Mouse (Mus musculus): ENCODE data around the gene Crybg2. TPM values are rescaled to one million over a fixed set of nuclear protein-coding genes. Genes with fewer than 3 reads are reported as not detected.
A peak's percentile ranks its signal among the peaks of the same experiment; 100 is the strongest.

The Crybg2 gene
- polyA plus RNA-seq, 1 experiment from 2014 or later: 6.0 TPM

- H3K9ac ChIP-seq (ENCODE audit: low read depth, low read length): no peak overlapping the region
- no peaks in the 10 kb centered on the region for H3K9me3 ChIP-seq (ENCODE audit: control insufficient read depth, low read length)
- H3K4me1 ChIP-seq (ENCODE audit: control insufficient read depth, insufficient read depth, low read length): peaks cover 5% of the 10 kb centered on the region; the same call in 1 of the 2 replicates
- WGBS: 94% methylated on average over 8 of the region's 8 CpGs
- H3K27me3 ChIP-seq (ENCODE audit: control insufficient read depth, insufficient read depth, low read length): peaks cover 8% of the 10 kb centered on the region; the same call in 1 of the 2 replicates
- no peak for ATAC-seq (ENCODE audit: low FRiP score, low TSS enrichment)
- H3K27ac ChIP-seq (ENCODE audit: low read depth, low read length): no peak overlapping the region
- no peak overlapping the region for H3K4me2 ChIP-seq (replicated peaks; ENCODE audit: low read depth, low read length)
- H3K4me3 ChIP-seq (ENCODE audit: low read length): no peak overlapping the region
- no peaks in the 10 kb centered on the region for H3K36me3 ChIP-seq (ENCODE audit: control insufficient read depth, insufficient read depth, low read length)
Observed at GRCm38 (mm10) chr4:134067383-134067782, 6.8 kb downstream of the Crybg2 start.

GRCm38 (mm10) chr4:134067833-134068544 lies 7.4 kb downstream of the Crybg2 start:
- Histone ChIP-seq H3K4me3 (ENCODE audit: low read length) (no peak overlapping the region), H3K36me3 (ENCODE audit: control insufficient read depth, insufficient read depth, low read length) (no peaks in the 10 kb centered on the region), H3K9ac (ENCODE audit: low read depth, low read length) (no peak overlapping the region), H3K27me3 (ENCODE audit: control insufficient read depth, insufficient read depth, low read length) (peaks cover 8% of the 10 kb centered on the region; the same call in 1 of the 2 replicates), H3K27ac (ENCODE audit: low read depth, low read length) (no peak overlapping the region), H3K4me2 (replicated peaks; ENCODE audit: low read depth, low read length) (no peak overlapping the region), H3K9me3 (ENCODE audit: control insufficient read depth, low read length) (no peaks in the 10 kb centered on the region), H3K4me1 (ENCODE audit: control insufficient read depth, insufficient read depth, low read length) (peaks cover 5% of the 10 kb centered on the region; the same call in 1 of the 2 replicates)
- WGBS: 82% methylated on average over 7 of the region's 7 CpGs
- ATAC-seq (ENCODE audit: low FRiP score, low TSS enrichment): no peak

- H3K27ac ChIP-seq (ENCODE audit: low read depth, low read length): no peak overlapping the region
- H3K4me3 ChIP-seq (ENCODE audit: low read length): no peak overlapping the region
- ATAC-seq (ENCODE audit: low FRiP score, low TSS enrichment): no peak
- peaks cover 8% of the 10 kb centered on the region; the same call in 1 of the 2 replicates for H3K27me3 ChIP-seq (ENCODE audit: control insufficient read depth, insufficient read depth, low read length)
- no peaks in the 10 kb centered on the region for H3K36me3 ChIP-seq (ENCODE audit: control insufficient read depth, insufficient read depth, low read length)
- no peak overlapping the region for H3K9ac ChIP-seq (ENCODE audit: low read depth, low read length)
- WGBS: 92% methylated on average over 4 of the region's 4 CpGs
- H3K4me1 ChIP-seq (ENCODE audit: control insufficient read depth, insufficient read depth, low read length): peaks cover 5% of the 10 kb centered on the region; the same call in 1 of the 2 replicates
- no peaks in the 10 kb centered on the region for H3K9me3 ChIP-seq (ENCODE audit: control insufficient read depth, low read length)
- no peak overlapping the region for H3K4me2 ChIP-seq (replicated peaks; ENCODE audit: low read depth, low read length)
Observed at GRCm38 (mm10) chr4:134068793-134069580, 8.4 kb downstream of the Crybg2 start.

- 20% methylated on average over 3 of the region's 3 CpGs for WGBS
Observed at GRCm38 (mm10) chr4:134078694-134079093, 18.1 kb downstream of the Crybg2 start.

GRCm38 (mm10) chr4:134080674-134081073 lies 20.1 kb downstream of the Crybg2 start:
- H3K27me3 ChIP-seq (ENCODE audit: control insufficient read depth, insufficient read depth, low read length): no peaks in the 10 kb centered on the region

More at GRCm38 (mm10) chr4:134078694-134079093, 18.1 kb downstream of the Crybg2 start:
- no peaks in the 10 kb centered on the region for H3K36me3 ChIP-seq (ENCODE audit: control insufficient read depth, insufficient read depth, low read length)
- ATAC-seq (ENCODE audit: low FRiP score, low TSS enrichment): peak; percentile 34; the same call in 1 of the 2 replicates
- H3K4me1 ChIP-seq (ENCODE audit: control insufficient read depth, insufficient read depth, low read length): peaks cover 3% of the 10 kb centered on the region; the same call in 1 of the 2 replicates
- no peaks in the 10 kb centered on the region for H3K9me3 ChIP-seq (ENCODE audit: control insufficient read depth, low read length)
- H3K4me2 ChIP-seq (replicated peaks; ENCODE audit: low read depth, low read length): no peak overlapping the region
- H3K9ac ChIP-seq (ENCODE audit: low read depth, low read length): no peak overlapping the region
- H3K4me3 ChIP-seq (ENCODE audit: low read length): no peak overlapping the region
- H3K27me3 ChIP-seq (ENCODE audit: control insufficient read depth, insufficient read depth, low read length): no peaks in the 10 kb centered on the region
- H3K27ac ChIP-seq (ENCODE audit: low read depth, low read length): no peak overlapping the region

GRCm38 (mm10) chr4:134081730-134082386 lies 21.2 kb downstream of the Crybg2 start:
- Histone ChIP-seq H3K36me3 (ENCODE audit: control insufficient read depth, insufficient read depth, low read length) (no peaks in the 10 kb centered on the region), H3K9ac (ENCODE audit: low read depth, low read length) (no peak overlapping the region), H3K4me3 (ENCODE audit: low read length) (peak overlapping the region; percentile 32), H3K4me2 (replicated peaks; ENCODE audit: low read depth, low read length) (peak overlapping the region; percentile 52), H3K9me3 (ENCODE audit: control insufficient read depth, low read length) (peaks cover 2% of the 10 kb centered on the region; the same call in 1 of the 2 replicates), H3K4me1 (ENCODE audit: control insufficient read depth, insufficient read depth, low read length) (peaks cover 3% of the 10 kb centered on the region; the same call in 1 of the 2 replicates), H3K27ac (ENCODE audit: low read depth, low read length) (no peak overlapping the region), H3K27me3 (ENCODE audit: control insufficient read depth, insufficient read depth, low read length) (no peaks in the 10 kb centered on the region)
- peak; percentile 91 for ATAC-seq (ENCODE audit: low FRiP score, low TSS enrichment)
- WGBS: under 1% methylated on average over 37 of the region's 41 CpGs

More at GRCm38 (mm10) chr4:134080674-134081073, 20.1 kb downstream of the Crybg2 start:
- H3K4me3 ChIP-seq (ENCODE audit: low read length): no peak overlapping the region
- no peak overlapping the region for H3K9ac ChIP-seq (ENCODE audit: low read depth, low read length)
- H3K36me3 ChIP-seq (ENCODE audit: control insufficient read depth, insufficient read depth, low read length): no peaks in the 10 kb centered on the region
- no peak for ATAC-seq (ENCODE audit: low FRiP score, low TSS enrichment)
- no peak overlapping the region for H3K4me2 ChIP-seq (replicated peaks; ENCODE audit: low read depth, low read length)
- peaks cover 3% of the 10 kb centered on the region; the same call in 1 of the 2 replicates for H3K4me1 ChIP-seq (ENCODE audit: control insufficient read depth, insufficient read depth, low read length)
- H3K9me3 ChIP-seq (ENCODE audit: control insufficient read depth, low read length): peaks cover 2% of the 10 kb centered on the region; the same call in 1 of the 2 replicates
- 81% methylated on average over 4 of the region's 4 CpGs for WGBS
- no peak overlapping the region for H3K27ac ChIP-seq (ENCODE audit: low read depth, low read length)

- peak overlapping the region; percentile 52 for H3K4me2 ChIP-seq (replicated peaks; ENCODE audit: low read depth, low read length)
- H3K9me3 ChIP-seq (ENCODE audit: control insufficient read depth, low read length): peaks cover 2% of the 10 kb centered on the region; the same call in 1 of the 2 replicates
- no peaks in the 10 kb centered on the region for H3K27me3 ChIP-seq (ENCODE audit: control insufficient read depth, insufficient read depth, low read length)
- H3K4me1 ChIP-seq (ENCODE audit: control insufficient read depth, insufficient read depth, low read length): peaks cover 3% of the 10 kb centered on the region; the same call in 1 of the 2 replicates
- H3K4me3 ChIP-seq (ENCODE audit: low read length): peak overlapping the region; percentile 32
- H3K9ac ChIP-seq (ENCODE audit: low read depth, low read length): no peak overlapping the region
- WGBS: 9% methylated on average over 7 of the region's 7 CpGs
- H3K36me3 ChIP-seq (ENCODE audit: control insufficient read depth, insufficient read depth, low read length): no peaks in the 10 kb centered on the region
- no peak for ATAC-seq (ENCODE audit: low FRiP score, low TSS enrichment)
- H3K27ac ChIP-seq (ENCODE audit: low read depth, low read length): no peak overlapping the region
Observed at GRCm38 (mm10) chr4:134082460-134082859, 21.8 kb downstream of the Crybg2 start.

- Histone ChIP-seq H3K9me3 (ENCODE audit: control insufficient read depth, low read length) (peaks cover 2% of the 10 kb centered on the region; the same call in 1 of the 2 replicates), H3K4me2 (replicated peaks; ENCODE audit: low read depth, low read length) (no peak overlapping the region), H3K4me3 (ENCODE audit: low read length) (no peak overlapping the region), H3K36me3 (ENCODE audit: control insufficient read depth, insufficient read depth, low read length) (no peaks in the 10 kb centered on the region), H3K27me3 (ENCODE audit: control insufficient read depth, insufficient read depth, low read length) (no peaks in the 10 kb centered on the region), H3K9ac (ENCODE audit: low read depth, low read length) (no peak overlapping the region), H3K4me1 (ENCODE audit: control insufficient read depth, insufficient read depth, low read length) (peaks cover 3% of the 10 kb centered on the region; the same call in 1 of the 2 replicates), H3K27ac (ENCODE audit: low read depth, low read length) (no peak overlapping the region)
- no peak for ATAC-seq (ENCODE audit: low FRiP score, low TSS enrichment)
- 88% methylated on average over 4 of the region's 4 CpGs for WGBS
Observed at GRCm38 (mm10) chr4:134084999-134085398, 24.4 kb downstream of the Crybg2 start.

Data from kidney, embryonic 14.5 days (tissue).